Comparison of ENCODE assay signal across 18 mouse cellular contexts in the genomic region with DNA sequence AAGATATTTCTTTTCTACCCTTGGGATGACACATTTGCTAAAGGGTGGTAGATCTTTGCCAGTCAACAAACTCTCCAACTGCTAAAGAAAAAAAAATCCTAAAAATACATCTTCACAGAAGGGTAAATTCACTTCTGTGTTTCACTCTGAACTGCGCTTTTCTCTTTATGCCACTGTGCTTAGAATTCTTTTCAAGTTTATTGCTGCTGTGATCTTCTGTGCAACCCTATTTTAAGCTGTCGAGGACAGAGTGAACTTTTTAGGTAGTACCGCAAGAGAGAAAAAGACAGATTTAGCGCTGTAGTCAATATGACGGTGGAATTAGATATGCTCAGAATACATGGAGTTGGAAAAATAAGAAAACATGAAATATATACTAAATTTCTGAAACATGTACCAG.
"Had no signal": no experiment of that assay in that cellular context is flagged by ENCODE, and none has a peak within 500 bp of the region (broad histone marks: within the 10 kb centered on the region; RNA-seq: fewer than 3 reads in every experiment).

No protein-coding gene starts in this region.

- ATAC-seq: hindbrain, embryonic 16.5 days; inflammation-experienced regulatory T-cells, adult 6 months; intestine, embryonic 15.5 days; intestine, postnatal 0 days; liver, embryonic 12.5 days had no signal

- DNase-seq: gastrocnemius, adult 2 months; gastrocnemius, postnatal 10 days; gastrocnemius, postnatal 25 days; heart, adult 18-20 months; heart, postnatal 10 days; heart, postnatal 4 days; kidney, adult 18-20 months; kidney, adult 8-10 months; kidney, postnatal 10 days; kidney, postnatal 25 days; kidney, postnatal 4 days; layer of hippocampus, postnatal 36 days; left cerebral cortex, postnatal 4 days had no signal
